Mouse (Mus musculus): ENCODE results near the gene Gm5294. TPM values are rescaled to one million over a fixed set of nuclear protein-coding genes. Genes with fewer than 3 reads are reported as not detected.

The Gm5294 gene
- not detected for polyA plus RNA-seq (2012; fragmentation: generic; extraction: Trizol)
- long read RNA-seq, experiment 1: 0 reads
- long read RNA-seq, experiment 2: 0 reads

DNA sequence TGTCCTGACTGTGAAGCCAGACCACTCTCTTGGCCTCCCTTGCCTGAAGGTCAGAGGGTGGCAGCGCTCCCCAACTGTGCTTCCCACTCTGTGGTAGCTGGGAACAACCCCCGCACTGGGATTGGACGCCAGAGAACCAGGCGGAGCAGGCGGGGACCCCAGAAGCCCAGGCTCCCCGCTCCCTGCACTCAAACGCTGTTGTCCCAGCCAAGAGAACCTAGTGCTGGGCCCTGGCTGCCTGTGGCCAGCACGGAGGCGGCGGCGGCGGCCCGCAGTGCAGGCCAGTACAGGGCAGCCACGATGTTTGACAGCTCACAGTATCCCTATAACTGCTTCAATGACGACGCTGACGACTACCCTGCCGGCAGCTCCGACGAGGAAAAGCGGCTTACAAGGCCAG lies at the start of gene Gm5294:
Gene Gm5294, plus strand, starts transcription at position 301 of the 400 bp plus-strand sequence.
- Histone ChIP-seq H3ac (ENCODE audit: control insufficient read depth, insufficient read length, low read depth) (no peak within 1 kb of the TSS), H3K36me3 (ENCODE audit: control insufficient read depth, insufficient read depth) (no peaks in the 10 kb centered on the region), H3K27me3 (ENCODE audit: control insufficient read depth, insufficient read depth, insufficient read length) (no peaks in the 10 kb centered on the region), H3K79me3 (ENCODE audit: low read depth) (no peaks in the 10 kb centered on the region), H3K79me2 (ENCODE audit: control insufficient read depth, insufficient read depth) (no peaks in the 10 kb centered on the region), H3K4me3 (ENCODE audit: insufficient read depth, poor library complexity, severe bottlenecking) (no peak within 1 kb of the TSS)
- no peak for TF ChIP-seq CTCF (IDR thresholded peaks at IDR 0.05; ENCODE audit: control insufficient read depth, insufficient read depth, insufficient read length)
- no peak for TF ChIP-seq MYOG (IDR thresholded peaks at IDR 0.05; ENCODE audit: control insufficient read depth, extremely low read depth, insufficient read length)
- TF ChIP-seq CEBPB (IDR thresholded peaks at IDR 0.05; ENCODE audit: low read depth): no peak
- TF ChIP-seq MAX (IDR thresholded peaks at IDR 0.05): no peak
- no peak for TF ChIP-seq USF1 (IDR thresholded peaks at IDR 0.05; ENCODE audit: low read depth)
- TF ChIP-seq FOSL1 (IDR thresholded peaks at IDR 0.05; ENCODE audit: insufficient read depth, low read length, poor library complexity, severe bottlenecking): no peak
- no peak for TF ChIP-seq MYOD1 (IDR thresholded peaks at IDR 0.05; ENCODE audit: control insufficient read depth, insufficient read length, low read depth)

DNA sequence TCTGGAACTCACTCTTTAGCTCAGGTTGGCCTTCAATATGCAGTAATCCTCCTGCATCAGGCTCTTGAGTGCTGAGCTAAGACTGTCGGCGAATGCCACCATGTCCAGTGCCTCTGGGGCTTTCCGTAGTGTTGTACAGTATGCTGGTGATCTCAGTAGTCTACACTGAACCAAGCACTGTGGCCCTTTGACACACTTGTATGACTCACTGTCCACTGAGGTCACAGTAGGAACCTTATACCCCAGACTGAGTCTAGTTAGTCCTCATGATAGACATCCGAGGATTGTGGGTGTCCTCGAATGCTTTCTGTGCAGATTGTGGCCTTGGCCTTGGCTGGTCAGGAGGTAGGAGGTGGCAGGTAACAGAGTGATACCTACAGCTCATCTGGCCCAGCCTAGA lies 44.8 kb upstream of the Gm5294 start:
- H3K79me3 ChIP-seq (ENCODE audit: low read depth): no peaks in the 10 kb centered on the region
- TF ChIP-seq USF1 (IDR thresholded peaks at IDR 0.05; ENCODE audit: low read depth) (no peak), CTCF (IDR thresholded peaks at IDR 0.05; ENCODE audit: control insufficient read depth, insufficient read depth, insufficient read length) (no peak), CEBPB (IDR thresholded peaks at IDR 0.05; ENCODE audit: low read depth) (no peak), MYOG (IDR thresholded peaks at IDR 0.05; ENCODE audit: control insufficient read depth, extremely low read depth, insufficient read length) (no peak)
- H3ac ChIP-seq (ENCODE audit: control insufficient read depth, insufficient read length, low read depth): no peak overlapping the region
- no peak overlapping the region for H3K4me3 ChIP-seq (ENCODE audit: insufficient read depth, poor library complexity, severe bottlenecking)
- no peaks in the 10 kb centered on the region for H3K27me3 ChIP-seq (ENCODE audit: control insufficient read depth, insufficient read depth, insufficient read length)
- H3K36me3 ChIP-seq (ENCODE audit: control insufficient read depth, insufficient read depth): peaks cover 6% of the 10 kb centered on the region
- no peaks in the 10 kb centered on the region for H3K79me2 ChIP-seq (ENCODE audit: control insufficient read depth, insufficient read depth)

DNA sequence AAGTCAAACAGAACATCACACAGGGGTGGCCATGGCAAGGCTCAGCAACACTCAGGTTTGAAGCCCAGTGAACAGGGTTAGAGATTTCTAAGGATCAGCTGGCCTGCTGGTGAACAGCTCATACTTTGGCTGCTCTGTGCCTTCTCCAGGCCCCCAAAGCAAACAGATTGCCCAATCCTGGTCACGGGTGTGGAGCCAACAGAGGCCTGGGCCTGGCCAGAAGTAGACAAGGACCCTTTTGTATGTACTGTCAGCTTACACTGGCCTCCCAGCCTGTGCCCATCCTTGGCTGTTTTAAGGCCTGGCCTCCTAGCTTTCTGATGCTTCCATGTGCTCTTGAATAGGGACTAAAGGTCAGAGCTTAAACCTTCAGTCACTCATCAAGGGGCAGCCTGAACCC lies 43.5 kb upstream of the Gm5294 start:
- no peaks in the 10 kb centered on the region for H3K79me2 ChIP-seq (ENCODE audit: control insufficient read depth, insufficient read depth)
- H3K4me3 ChIP-seq (ENCODE audit: insufficient read depth, poor library complexity, severe bottlenecking): no peak overlapping the region
- H3K79me3 ChIP-seq (ENCODE audit: low read depth): no peaks in the 10 kb centered on the region
- H3ac ChIP-seq (ENCODE audit: control insufficient read depth, insufficient read length, low read depth): no peak overlapping the region
- H3K36me3 ChIP-seq (ENCODE audit: control insufficient read depth, insufficient read depth): peaks cover 6% of the 10 kb centered on the region
- no peaks in the 10 kb centered on the region for H3K27me3 ChIP-seq (ENCODE audit: control insufficient read depth, insufficient read depth, insufficient read length)
- TF ChIP-seq USF1 (IDR thresholded peaks at IDR 0.05; ENCODE audit: low read depth) (no peak), CTCF (IDR thresholded peaks at IDR 0.05; ENCODE audit: control insufficient read depth, insufficient read depth, insufficient read length) (no peak), CEBPB (IDR thresholded peaks at IDR 0.05; ENCODE audit: low read depth) (peak; percentile 54), MYOG (IDR thresholded peaks at IDR 0.05; ENCODE audit: control insufficient read depth, extremely low read depth, insufficient read length) (no peak), MAX (IDR thresholded peaks at IDR 0.05) (no peak), FOSL1 (IDR thresholded peaks at IDR 0.05; ENCODE audit: insufficient read depth, low read length, poor library complexity, severe bottlenecking) (no peak), MYOD1 (IDR thresholded peaks at IDR 0.05; ENCODE audit: control insufficient read depth, insufficient read length, low read depth) (no peak)

DNA sequence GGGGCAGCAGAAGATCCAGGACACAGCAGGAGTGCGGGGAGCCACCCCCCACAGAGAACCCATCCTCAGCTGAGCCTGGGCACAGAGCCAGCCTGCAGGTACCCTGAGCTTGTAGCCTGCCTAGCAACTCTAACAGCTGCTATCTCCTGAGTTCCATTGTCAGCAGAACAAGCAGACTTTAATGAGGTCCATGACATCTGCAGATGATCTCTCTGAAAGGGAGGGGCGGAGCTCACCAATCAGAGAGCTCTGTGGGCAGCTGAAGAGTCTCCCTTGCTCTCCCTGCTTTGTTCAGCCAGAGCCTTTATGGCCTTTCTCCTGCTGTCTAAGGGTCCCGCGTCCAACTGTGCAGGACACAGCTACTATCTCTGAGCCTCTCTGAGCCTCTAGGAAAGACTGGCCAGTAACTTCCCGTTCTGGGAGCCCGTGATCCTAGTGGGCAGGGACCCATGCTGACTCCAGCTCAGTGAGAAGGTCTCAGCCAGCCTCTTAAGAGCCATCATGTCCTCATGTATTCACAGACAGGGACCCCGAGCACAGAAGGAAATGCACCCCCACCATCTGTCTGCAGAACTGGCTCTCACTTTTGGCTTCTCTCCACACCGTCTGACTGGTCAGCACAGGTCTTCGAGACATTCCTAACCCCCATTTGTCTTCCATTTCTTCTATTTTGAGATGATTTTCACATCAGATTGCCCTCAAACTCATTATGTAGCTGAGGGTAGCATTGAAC lies 41.0 kb upstream of the Gm5294 start:
- H3K79me3 ChIP-seq (ENCODE audit: low read depth): no peaks in the 10 kb centered on the region
- no peak overlapping the region for H3K4me3 ChIP-seq (ENCODE audit: insufficient read depth, poor library complexity, severe bottlenecking)
- H3K27me3 ChIP-seq (ENCODE audit: control insufficient read depth, insufficient read depth, insufficient read length): no peaks in the 10 kb centered on the region
- H3K36me3 ChIP-seq (ENCODE audit: control insufficient read depth, insufficient read depth): peaks cover 6% of the 10 kb centered on the region
- H3ac ChIP-seq (ENCODE audit: control insufficient read depth, insufficient read length, low read depth): no peak overlapping the region
- H3K79me2 ChIP-seq (ENCODE audit: control insufficient read depth, insufficient read depth): no peaks in the 10 kb centered on the region
- no peak for TF ChIP-seq MYOG (IDR thresholded peaks at IDR 0.05; ENCODE audit: control insufficient read depth, extremely low read depth, insufficient read length)
- no peak for TF ChIP-seq MAX (IDR thresholded peaks at IDR 0.05)
- no peak for TF ChIP-seq MYOD1 (IDR thresholded peaks at IDR 0.05; ENCODE audit: control insufficient read depth, insufficient read length, low read depth)
- no peak for TF ChIP-seq FOSL1 (IDR thresholded peaks at IDR 0.05; ENCODE audit: insufficient read depth, low read length, poor library complexity, severe bottlenecking)
- TF ChIP-seq CEBPB (IDR thresholded peaks at IDR 0.05; ENCODE audit: low read depth): no peak
- TF ChIP-seq USF1 (IDR thresholded peaks at IDR 0.05; ENCODE audit: low read depth): no peak

DNA sequence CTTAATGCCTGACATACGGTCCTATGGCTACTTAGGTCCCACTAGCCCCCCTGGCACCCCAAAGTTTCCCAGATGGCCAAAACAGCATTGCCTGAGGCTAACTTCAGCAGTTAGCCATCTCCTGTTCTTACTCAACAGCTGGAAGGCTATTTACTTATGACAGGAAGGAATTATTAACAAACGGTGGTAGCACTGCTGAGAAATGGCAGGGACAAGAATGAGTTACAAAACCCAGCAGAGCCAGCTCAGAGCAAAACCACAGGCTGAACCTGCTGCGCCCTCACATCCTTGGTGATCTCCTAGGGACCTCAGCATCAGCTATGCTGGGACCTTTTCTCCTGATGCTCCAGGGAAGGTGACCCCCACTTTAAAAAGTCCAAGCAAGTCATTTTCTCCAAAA lies 40.2 kb upstream of the Gm5294 start:
- no peak overlapping the region for H3ac ChIP-seq (ENCODE audit: control insufficient read depth, insufficient read length, low read depth)
- peaks cover 5% of the 10 kb centered on the region for H3K36me3 ChIP-seq (ENCODE audit: control insufficient read depth, insufficient read depth)
- TF ChIP-seq FOSL1 (IDR thresholded peaks at IDR 0.05; ENCODE audit: insufficient read depth, low read length, poor library complexity, severe bottlenecking): no peak
- no peak for TF ChIP-seq CEBPB (IDR thresholded peaks at IDR 0.05; ENCODE audit: low read depth)
- no peak for TF ChIP-seq MYOD1 (IDR thresholded peaks at IDR 0.05; ENCODE audit: control insufficient read depth, insufficient read length, low read depth)
- TF ChIP-seq USF1 (IDR thresholded peaks at IDR 0.05; ENCODE audit: low read depth): no peak
- TF ChIP-seq CTCF (IDR thresholded peaks at IDR 0.05; ENCODE audit: control insufficient read depth, insufficient read depth, insufficient read length): no peak
- TF ChIP-seq MAX (IDR thresholded peaks at IDR 0.05): no peak
- TF ChIP-seq MYOG (IDR thresholded peaks at IDR 0.05; ENCODE audit: control insufficient read depth, extremely low read depth, insufficient read length): no peak
- no peaks in the 10 kb centered on the region for H3K79me2 ChIP-seq (ENCODE audit: control insufficient read depth, insufficient read depth)
- no peaks in the 10 kb centered on the region for H3K27me3 ChIP-seq (ENCODE audit: control insufficient read depth, insufficient read depth, insufficient read length)
- H3K4me3 ChIP-seq (ENCODE audit: insufficient read depth, poor library complexity, severe bottlenecking): no peak overlapping the region
- no peaks in the 10 kb centered on the region for H3K79me3 ChIP-seq (ENCODE audit: low read depth)
